Mouse (Mus musculus): ENCODE measurements around the gene Guca2b. TPM values are rescaled to one million over a fixed set of nuclear protein-coding genes. Genes with fewer than 3 reads are reported as not detected.
"Not testable (repeated sequence)": the region's sequence is repeated elsewhere in the genome, so short reads cannot be mapped to it uniquely, and the experiment has no call there.

Guca2b gene
- polyA plus RNA-seq, 1 experiment: 2.2 TPM

DNA sequence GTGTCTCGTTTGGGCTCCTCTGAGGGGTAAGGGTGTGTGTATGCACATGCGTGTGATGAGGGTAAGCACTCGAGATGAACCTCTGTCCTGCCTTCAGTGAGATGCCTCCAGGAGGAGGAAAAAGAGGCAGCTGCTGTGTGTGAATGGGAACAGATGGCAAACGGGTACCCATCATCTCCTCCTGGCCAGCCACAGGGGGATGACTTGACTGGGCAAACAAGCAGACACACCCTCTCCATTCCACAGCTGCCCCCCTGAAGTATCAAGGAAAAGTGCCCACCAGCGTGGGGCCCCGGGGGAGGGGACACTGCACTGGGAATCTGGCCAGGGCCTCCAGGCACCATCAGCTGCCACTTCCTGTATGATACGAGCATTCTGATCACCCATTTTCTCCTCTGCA is 25.4 kb downstream of the Guca2b start:
- WGBS: 49% methylated on average over 7 of the region's 7 CpGs
- Histone ChIP-seq H3K4me3 (replicated peaks; ENCODE audit: control insufficient read depth, low read depth, low read length) (no peak overlapping the region), H3K4me1 (ENCODE audit: control insufficient read depth, insufficient read depth, low read length) (no peaks in the 10 kb centered on the region; the same call in 1 of the 2 replicates), H3K27ac (ENCODE audit: control insufficient read depth, insufficient read depth, low read depth, low read length, poor library complexity) (no peak overlapping the region)
- no peak for TF ChIP-seq CTCF (IDR thresholded peaks at IDR 0.05; ENCODE audit: control insufficient read depth, insufficient read depth, low read length)
- TF ChIP-seq POLR2A (IDR thresholded peaks at IDR 0.05; ENCODE audit: borderline replicate concordance, control insufficient read depth, low read depth, low read length): no peak

DNA sequence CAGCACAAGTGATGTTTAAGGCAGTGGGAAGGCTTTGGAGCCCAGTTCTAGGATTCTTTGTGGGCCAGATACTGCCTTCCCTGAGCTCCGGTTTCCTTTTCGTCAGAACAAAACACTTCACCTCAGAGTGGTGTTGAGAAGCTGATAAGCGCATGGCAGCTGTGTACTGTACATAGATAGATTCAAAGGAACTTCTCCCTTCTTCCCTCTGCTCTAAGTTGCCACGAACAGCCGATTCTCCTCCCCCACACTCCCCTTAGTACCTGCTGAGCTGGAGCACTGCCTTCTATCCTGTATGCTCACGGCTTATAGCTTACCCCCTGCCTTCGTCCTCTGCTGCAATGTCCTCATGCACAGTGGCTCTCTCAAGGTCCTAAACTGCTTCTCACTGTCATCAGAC is 26.0 kb downstream of the Guca2b start:
- TF ChIP-seq CTCF (IDR thresholded peaks at IDR 0.05; ENCODE audit: control insufficient read depth, insufficient read depth, low read length) (no peak), POLR2A (IDR thresholded peaks at IDR 0.05; ENCODE audit: borderline replicate concordance, control insufficient read depth, low read depth, low read length) (no peak)
- no peaks in the 10 kb centered on the region; the same call in 1 of the 2 replicates for H3K4me1 ChIP-seq (ENCODE audit: control insufficient read depth, insufficient read depth, low read length)

DNA sequence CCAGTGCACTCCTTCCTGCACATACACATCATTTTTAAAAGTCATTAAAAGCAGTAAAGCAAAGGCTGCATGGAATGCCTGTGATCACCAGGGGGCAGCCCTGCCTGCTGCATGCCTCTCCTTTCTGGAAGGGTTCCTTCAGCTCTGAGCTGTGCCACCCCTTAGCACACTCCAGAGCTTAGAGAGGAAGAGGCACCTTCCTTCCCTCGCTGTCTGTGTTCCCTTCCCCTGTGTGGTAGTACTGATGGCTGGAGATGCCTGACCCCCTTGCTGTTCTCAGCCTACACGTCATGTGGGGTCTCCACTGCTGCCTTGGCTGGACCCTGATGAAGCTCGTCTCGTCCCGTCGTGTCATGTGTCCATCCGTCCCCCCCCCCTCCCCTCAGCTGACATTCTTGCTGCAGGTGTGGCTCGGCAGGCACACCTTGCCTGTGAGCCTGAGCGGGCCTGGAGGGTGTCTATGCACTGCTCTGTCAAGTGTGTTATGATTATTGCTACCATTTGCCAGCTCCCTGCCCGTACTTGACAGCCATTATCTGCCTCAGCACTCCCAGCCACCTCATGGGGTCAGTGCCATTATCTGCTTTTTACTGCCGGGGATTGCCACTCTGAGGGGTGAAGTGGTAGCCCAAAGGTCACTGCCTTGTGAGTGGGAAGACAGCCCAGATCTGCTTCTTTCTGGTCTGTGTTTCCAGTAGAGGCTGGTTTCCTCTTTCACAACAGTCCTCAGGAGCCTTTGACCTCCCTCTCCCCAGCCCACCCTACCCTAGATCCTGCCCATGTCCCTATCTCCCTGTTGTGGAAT is 27.4 kb downstream of the Guca2b start:
- no peak for TF ChIP-seq POLR2A (IDR thresholded peaks at IDR 0.05; ENCODE audit: borderline replicate concordance, control insufficient read depth, low read depth, low read length)
- TF ChIP-seq CTCF (IDR thresholded peaks at IDR 0.05; ENCODE audit: control insufficient read depth, insufficient read depth, low read length): peak; percentile 61
- H3K4me1 ChIP-seq (ENCODE audit: control insufficient read depth, insufficient read depth, low read length): no peaks in the 10 kb centered on the region; the same call in 1 of the 2 replicates
- no peak overlapping the region for H3K4me3 ChIP-seq (replicated peaks; ENCODE audit: control insufficient read depth, low read depth, low read length)
- WGBS: 59% methylated on average over 11 of the region's 11 CpGs
- H3K27ac ChIP-seq (ENCODE audit: control insufficient read depth, insufficient read depth, low read depth, low read length, poor library complexity): no peak overlapping the region

More for the DNA sequence above, 26.0 kb downstream of the Guca2b start:
- Histone ChIP-seq H3K4me3 (replicated peaks; ENCODE audit: control insufficient read depth, low read depth, low read length) (no peak overlapping the region), H3K27ac (ENCODE audit: control insufficient read depth, insufficient read depth, low read depth, low read length, poor library complexity) (no peak overlapping the region)
- 58% methylated on average over 7 of the region's 7 CpGs for WGBS

DNA sequence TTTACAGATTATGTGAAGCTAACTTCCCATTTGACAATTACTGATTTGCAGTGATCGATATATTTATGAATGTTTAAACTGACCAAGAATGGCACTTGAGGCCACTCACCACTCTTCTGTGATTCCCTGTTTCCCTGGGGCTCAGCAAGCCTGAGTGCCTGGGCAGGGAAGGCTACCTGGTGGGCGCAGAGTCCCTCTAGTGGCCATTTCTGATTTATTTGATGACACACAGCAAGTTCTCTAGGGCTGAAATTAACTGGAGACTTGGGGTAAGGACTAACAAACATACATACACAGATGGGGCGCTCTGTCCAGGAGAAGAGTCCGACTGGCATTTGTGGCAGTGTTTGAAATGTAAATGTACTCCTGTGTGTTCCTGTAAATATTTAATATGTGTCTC is 30.4 kb downstream of the Guca2b start:
- not testable (repeated sequence) for H3K27ac ChIP-seq (ENCODE audit: control insufficient read depth, insufficient read depth, low read depth, low read length, poor library complexity); H3K4me1 ChIP-seq (ENCODE audit: control insufficient read depth, insufficient read depth, low read length); H3K4me3 ChIP-seq (replicated peaks; ENCODE audit: control insufficient read depth, low read depth, low read length)
- WGBS: 83% methylated on average over 4 of the region's 4 CpGs

DNA sequence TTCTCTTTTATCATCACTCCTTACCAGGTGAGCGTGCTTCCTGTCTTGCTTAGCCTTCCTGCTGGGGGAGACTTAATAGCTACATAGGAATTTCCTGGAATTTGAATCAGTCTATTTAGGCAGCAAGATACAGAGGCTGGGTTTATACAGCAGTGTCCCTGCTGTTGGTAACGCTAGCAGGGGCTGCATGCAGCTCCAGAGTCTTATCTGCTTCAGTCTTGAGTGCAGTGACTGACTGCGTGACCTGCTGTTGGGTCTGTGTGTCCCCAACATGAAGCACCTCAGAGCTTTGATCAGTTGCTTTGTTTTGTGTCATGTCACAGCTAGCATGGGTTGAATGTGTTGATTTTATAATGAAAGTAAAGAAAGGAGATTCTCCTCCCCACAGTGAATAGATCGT is 31.4 kb downstream of the Guca2b start:
- H3K4me1 ChIP-seq (ENCODE audit: control insufficient read depth, insufficient read depth, low read length): no peaks in the 10 kb centered on the region; the same call in 1 of the 2 replicates
- H3K4me3 ChIP-seq (replicated peaks; ENCODE audit: control insufficient read depth, low read depth, low read length): no peak overlapping the region
- TF ChIP-seq POLR2A (IDR thresholded peaks at IDR 0.05; ENCODE audit: borderline replicate concordance, control insufficient read depth, low read depth, low read length): no peak
- TF ChIP-seq CTCF (IDR thresholded peaks at IDR 0.05; ENCODE audit: control insufficient read depth, insufficient read depth, low read length): no peak
- no peak overlapping the region for H3K27ac ChIP-seq (ENCODE audit: control insufficient read depth, insufficient read depth, low read depth, low read length, poor library complexity)
- WGBS: 90% methylated on average over 4 of the region's 4 CpGs

DNA sequence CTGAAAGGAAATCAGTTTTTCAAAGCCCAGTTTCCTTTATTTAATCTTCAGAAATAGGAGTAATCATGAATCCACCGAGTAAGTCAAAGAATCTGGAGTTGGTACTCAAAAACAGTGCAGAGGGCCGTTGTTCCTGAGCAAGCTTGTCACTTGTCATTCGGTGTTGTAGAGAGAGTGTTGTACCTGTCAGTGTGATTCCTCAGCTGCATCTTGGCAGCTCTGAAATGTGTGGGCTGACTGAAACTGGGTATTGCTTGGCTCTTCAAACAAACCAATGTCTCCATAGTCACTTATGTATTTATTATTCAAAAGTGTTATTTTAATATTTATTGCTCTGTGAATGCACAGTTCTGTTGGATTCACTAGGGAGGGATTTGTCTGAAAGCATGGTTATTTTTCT is 31.9 kb downstream of the Guca2b start:
- WGBS: 88% methylated on average over 3 of the region's 3 CpGs
- no peak overlapping the region for H3K27ac ChIP-seq (ENCODE audit: control insufficient read depth, insufficient read depth, low read depth, low read length, poor library complexity)
- no peaks in the 10 kb centered on the region; the same call in 1 of the 2 replicates for H3K4me1 ChIP-seq (ENCODE audit: control insufficient read depth, insufficient read depth, low read length)
- no peak overlapping the region for H3K4me3 ChIP-seq (replicated peaks; ENCODE audit: control insufficient read depth, low read depth, low read length)
- TF ChIP-seq CTCF (IDR thresholded peaks at IDR 0.05; ENCODE audit: control insufficient read depth, insufficient read depth, low read length): no peak

DNA sequence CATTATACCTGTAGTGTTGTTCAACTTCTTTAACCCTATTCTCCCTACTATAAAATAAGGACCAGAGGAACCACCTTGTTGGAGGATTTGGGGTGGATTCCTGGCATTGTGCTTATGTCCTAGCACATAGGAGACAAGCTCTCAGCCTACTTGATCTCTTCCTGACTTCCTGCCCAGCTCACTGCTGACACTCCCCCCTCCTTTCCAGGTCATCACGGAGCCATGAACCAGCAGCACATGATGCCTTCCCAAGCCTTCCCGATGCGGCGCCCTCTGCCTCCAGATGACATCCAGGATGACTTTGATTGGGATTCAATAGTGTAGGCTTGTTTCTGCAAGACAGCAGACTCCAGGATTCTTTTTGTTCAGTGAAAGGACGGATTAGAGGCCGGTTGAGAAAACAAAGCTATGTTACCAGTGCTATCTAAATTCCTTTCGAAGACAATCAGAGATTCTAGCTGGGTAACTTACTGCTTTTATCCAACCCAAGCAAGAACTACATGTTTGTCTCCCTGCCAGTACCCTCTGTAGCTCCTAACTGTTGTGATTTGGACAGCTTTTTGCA is 32.6 kb downstream of the Guca2b start:
- Histone ChIP-seq H3K4me1 (ENCODE audit: control insufficient read depth, insufficient read depth, low read length) (no peaks in the 10 kb centered on the region; the same call in 1 of the 2 replicates), H3K4me3 (replicated peaks; ENCODE audit: control insufficient read depth, low read depth, low read length) (no peak overlapping the region), H3K27ac (ENCODE audit: control insufficient read depth, insufficient read depth, low read depth, low read length, poor library complexity) (no peak overlapping the region)
- no peak for TF ChIP-seq POLR2A (IDR thresholded peaks at IDR 0.05; ENCODE audit: borderline replicate concordance, control insufficient read depth, low read depth, low read length)
- 88% methylated on average over 7 of the region's 7 CpGs for WGBS

DNA sequence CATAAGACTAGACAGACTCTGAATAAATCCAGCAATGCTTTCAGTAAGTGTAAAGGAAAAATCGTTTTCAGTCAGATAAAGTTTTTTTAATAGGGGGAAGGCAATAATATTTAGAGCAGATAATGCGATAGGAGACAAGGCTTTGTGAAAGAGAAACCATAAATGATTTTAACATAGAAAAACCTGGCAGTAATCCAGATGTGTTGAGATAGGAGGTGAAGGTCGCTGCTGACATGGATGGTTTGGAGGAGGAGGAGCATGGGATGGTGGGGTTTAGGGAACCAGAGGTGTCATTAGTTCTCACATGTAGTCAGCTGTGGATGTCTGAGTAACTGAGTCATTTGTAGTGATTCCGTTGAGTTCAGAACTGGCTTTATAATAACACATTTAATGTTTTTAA is 44.0 kb downstream of the Guca2b start:
- Histone ChIP-seq H3K4me3 (replicated peaks; ENCODE audit: control insufficient read depth, low read depth, low read length) (no peak overlapping the region), H3K4me1 (ENCODE audit: control insufficient read depth, insufficient read depth, low read length) (no peaks in the 10 kb centered on the region; the same call in 1 of the 2 replicates), H3K27ac (ENCODE audit: control insufficient read depth, insufficient read depth, low read depth, low read length, poor library complexity) (no peak overlapping the region)
- TF ChIP-seq CTCF (IDR thresholded peaks at IDR 0.05; ENCODE audit: control insufficient read depth, insufficient read depth, low read length) (no peak), POLR2A (IDR thresholded peaks at IDR 0.05; ENCODE audit: borderline replicate concordance, control insufficient read depth, low read depth, low read length) (no peak)
- 57% methylated on average over 4 of the region's 4 CpGs for WGBS
